In the genomic region with DNA sequence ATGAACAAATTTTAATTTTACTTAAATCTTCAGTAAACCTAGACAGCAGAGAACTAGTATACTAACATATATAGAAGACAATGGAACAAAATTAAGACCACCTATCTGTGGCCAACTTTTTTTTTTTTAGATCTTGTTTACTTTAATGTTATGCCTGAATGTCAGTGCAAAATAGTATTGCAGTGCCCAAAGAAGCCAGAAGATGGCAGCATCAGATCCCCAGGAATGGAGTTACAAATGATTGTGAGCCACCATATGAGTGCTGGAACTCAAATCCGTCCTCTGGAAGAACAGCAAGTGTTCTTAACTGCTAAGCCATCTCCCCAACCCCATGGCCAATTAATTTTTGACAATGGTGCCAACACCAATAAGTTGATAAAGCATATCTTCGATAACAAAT, we compare ENCODE assay signal across 8 mouse cellular contexts. TPM values are rescaled to one million over a fixed set of nuclear protein-coding genes. Genes with fewer than 3 reads are reported as not detected.
DNase-seq lines count a peak whose midpoint lies in the region; ATAC-seq and TF ChIP-seq lines count a peak whose summit lies in the region.

No protein-coding gene starts in this region.

- peak; percentile 18 to 43 for DNase-seq in heart, adult 2 months
- DNase-seq in heart, embryonic 10.5 days (ENCODE audit: low spot score): no peak
- peak; percentile 48 for DNase-seq in thymus, adult 2 months
- DNase-seq in thymus, adult 18-20 months: no peak
- peak; percentile 55 for DNase-seq in cerebellum, adult 9-10 months
- peak; percentile 49 for DNase-seq in mesoderm, embryonic 11.5 days (ENCODE audit: low read depth, low spot score)
- DNase-seq in ovary, postnatal 10 days (ENCODE audit: low spot score): no peak

- TF ChIP-seq EP300 in heart, adult 2 months (IDR thresholded peaks at IDR 0.05; ENCODE audit: insufficient read depth, low read depth, low read length): no peak

- H3K9ac ChIP-seq in heart, adult 2 months (ENCODE audit: low read depth, low read length): no peak overlapping the region

- no peak overlapping the region for H3K27ac ChIP-seq in heart, adult 2 months
- no peak overlapping the region for H3K27ac ChIP-seq in heart, embryonic 10.5 days
- H3K27ac ChIP-seq in thymus, adult 2 months (ENCODE audit: control insufficient read depth, insufficient read depth, low read length): no peak overlapping the region

- peak; percentile 73 for ATAC-seq in inflammation-experienced regulatory T-cells, adult 6 months

- H3K36me3 ChIP-seq in heart, adult 2 months (ENCODE audit: control insufficient read depth, insufficient read depth, low read length): no peaks in the 10 kb centered on the region
- no peaks in the 10 kb centered on the region for H3K36me3 ChIP-seq in heart, embryonic 10.5 days
- H3K36me3 ChIP-seq in thymus, adult 2 months (ENCODE audit: control insufficient read depth, insufficient read depth, low read length): no peaks in the 10 kb centered on the region

- intact Hi-C loops in heart, adult 2 months (cut with DNase I): loop anchor here (2.0 to 5.0 kb wide), 3 partner anchors 15 to 153 kb away; no protein-coding TSS in a partner anchor

- H3K4me3 ChIP-seq in heart, adult 2 months: no peak overlapping the region
- no peak overlapping the region for H3K4me3 ChIP-seq in heart, embryonic 10.5 days
- H3K4me3 ChIP-seq in thymus, adult 2 months (ENCODE audit: control insufficient read depth, insufficient read depth, low read length): no peak overlapping the region

- H3K4me1 ChIP-seq in heart, adult 2 months (ENCODE audit: control insufficient read depth, insufficient read depth, low read length): no peaks in the 10 kb centered on the region
- H3K4me1 ChIP-seq in heart, embryonic 10.5 days: no peaks in the 10 kb centered on the region
- no peaks in the 10 kb centered on the region for H3K4me1 ChIP-seq in thymus, adult 2 months (replicated peaks; ENCODE audit: control insufficient read depth, insufficient read depth, low read length)

- 32% methylated on average over 2 of the region's 2 CpGs for WGBS in heart, adult 2 months
- WGBS in heart, embryonic 10.5 days: 34% methylated on average over 2 of the region's 2 CpGs
- 52% methylated on average over 2 of the region's 2 CpGs for WGBS in thymus, adult 2 months

- H3K9me3 ChIP-seq in heart, embryonic 10.5 days: no peaks in the 10 kb centered on the region

- H3K27me3 ChIP-seq in heart, adult 2 months (ENCODE audit: control insufficient read depth, insufficient read depth, low read length): no peaks in the 10 kb centered on the region
- H3K27me3 ChIP-seq in heart, embryonic 10.5 days (ENCODE audit: insufficient read depth, poor library complexity, severe bottlenecking): no peaks in the 10 kb centered on the region
- no peaks in the 10 kb centered on the region for H3K27me3 ChIP-seq in thymus, adult 2 months (ENCODE audit: control insufficient read depth, insufficient read depth, low read length)

- peak; percentile 82 for TF ChIP-seq CTCF in heart, adult 2 months (IDR thresholded peaks at IDR 0.05)
- no peak for TF ChIP-seq CTCF in thymus, adult 2 months (IDR thresholded peaks at IDR 0.05; ENCODE audit: borderline replicate concordance, control insufficient read depth, extremely low read depth, insufficient read depth, low read length, poor library complexity)

- no peaks in the 10 kb centered on the region for H3K79me2 ChIP-seq in heart, adult 2 months (replicated peaks; ENCODE audit: control insufficient read depth, insufficient read depth, low read length)

- TF ChIP-seq POLR2A in heart, adult 2 months (IDR thresholded peaks at IDR 0.05; ENCODE audit: insufficient read depth, low read depth, low read length): no peak
- no peak for TF ChIP-seq POLR2A in thymus, adult 2 months (IDR thresholded peaks at IDR 0.05; ENCODE audit: control insufficient read depth, extremely low read depth, insufficient read depth, low read length, poor library complexity)

RNA-seq across cellular contexts. Expression of gene Rbbp7, which starts 40.6 kb away (rescaled TPM):
- total RNA-seq in heart, adult 2 months (2021): 100 to 1,000 TPM; 134 to 153 TPM
- polyA plus RNA-seq in heart, adult 2 months (2012; rRNA removed): 80.6 and 153 TPM in 2 replicates
- 558 and 584 TPM in 2 replicates for polyA plus RNA-seq in heart, embryonic 10.5 days (2016; fragmentation: Nextera tagmentation; extraction: Ambion mirVana)
- polyA plus RNA-seq in thymus, adult 2 months (2012; rRNA removed): 82.7 and 88.3 TPM in 2 replicates
- 100 to 1,000 TPM; 127 to 201 (median 130) TPM for polyA plus RNA-seq in inflammation-experienced regulatory T-cells, adult 6 months (2017; shearing (Covaris generic))

Comparison
In these comparisons a context has a peak if more than half of its experiments do, and no peak if none do; other contexts are left out.
1. DNase-seq: peak in heart, adult 2 months (2 of 2), thymus, adult 2 months (single experiment), cerebellum, adult 9-10 months (single experiment) and mesoderm, embryonic 11.5 days (single experiment); none in heart, embryonic 10.5 days (single experiment), thymus, adult 18-20 months (0 of 2) and ovary, postnatal 10 days (single experiment).